Mouse (Mus musculus): ENCODE data around the gene Calm5. TPM values are rescaled to one million over a fixed set of nuclear protein-coding genes. Genes with fewer than 3 reads are reported as not detected.

Gene Calm5
- total RNA-seq, 2 experiments from 2014 or later, result not detected

DNA sequence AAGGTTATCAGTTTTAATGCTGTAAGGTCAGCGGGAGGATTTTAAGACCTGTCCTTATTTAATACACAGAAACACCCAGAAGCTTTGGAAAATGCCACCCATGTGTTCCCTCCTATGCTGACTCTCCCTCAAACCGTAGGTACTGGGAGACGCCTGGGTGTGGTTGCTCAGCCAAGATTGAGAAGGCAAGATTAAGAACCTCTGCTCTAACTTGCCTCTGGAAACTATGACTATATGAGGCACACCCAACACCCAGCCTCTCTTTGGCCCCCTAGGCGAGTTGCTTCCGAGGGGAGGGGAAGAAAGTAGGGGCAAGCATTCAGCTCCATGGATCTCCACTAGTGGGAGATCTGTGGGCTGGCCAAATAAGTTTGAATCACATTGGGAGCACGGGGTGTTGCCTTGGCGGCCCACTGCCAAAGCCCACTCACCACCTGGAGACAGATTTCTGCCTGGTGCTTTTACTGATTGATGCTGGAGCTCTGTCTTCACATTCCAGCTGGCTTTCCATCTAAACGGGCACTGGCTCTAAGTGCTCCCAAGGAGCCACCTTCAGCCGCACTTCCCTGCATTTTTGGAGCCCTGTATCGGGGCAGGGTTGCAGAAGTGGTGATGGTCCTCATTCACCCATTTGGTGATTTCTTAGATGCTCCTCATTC lies 9.1 kb downstream of the Calm5 start:
- intact Hi-C loops (cut with DNase I), result no loop called here
- DNase-seq (ENCODE audit: low spot score), result no peak

GRCm38 (mm10) chr13:3865648-3866354 lies 11.8 kb downstream of the Calm5 start:
- peak; percentile 21 for DNase-seq (ENCODE audit: low spot score)
- intact Hi-C loops (cut with DNase I), result no loop called here

GRCm38 (mm10) chr13:3866355-3867052 lies 12.5 kb downstream of the Calm5 start:
- intact Hi-C loops (cut with DNase I), result no loop called here
- no peak for DNase-seq (ENCODE audit: low spot score)

DNA sequence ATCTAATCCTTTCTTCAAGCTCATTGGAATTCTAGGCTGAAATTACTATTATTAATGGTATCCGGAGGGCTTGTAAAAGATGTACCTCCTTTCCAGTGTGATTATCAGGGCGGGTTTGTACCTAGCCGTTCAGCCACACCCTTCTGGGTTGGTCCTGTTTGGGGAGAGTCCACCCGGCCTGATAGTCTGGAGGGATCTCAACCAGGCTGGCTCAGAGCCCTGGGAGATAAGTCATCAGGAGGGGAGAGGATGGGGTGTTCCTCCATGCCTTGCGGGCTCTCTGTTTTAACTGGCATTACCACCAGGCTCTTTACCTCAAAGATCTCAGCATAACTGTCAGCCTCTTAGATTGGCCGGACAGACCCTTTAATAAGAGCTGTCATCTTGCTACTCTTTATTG lies 13.2 kb downstream of the Calm5 start:
- intact Hi-C loops (cut with DNase I), result no loop called here

GRCm38 (mm10) chr13:3869901-3870300 lies 15.9 kb downstream of the Calm5 start:
- no peak for DNase-seq (ENCODE audit: low spot score)
- intact Hi-C loops (cut with DNase I), result no loop called here

More for the DNA sequence above, 13.2 kb downstream of the Calm5 start:
- DNase-seq (ENCODE audit: low spot score), result no peak

DNA sequence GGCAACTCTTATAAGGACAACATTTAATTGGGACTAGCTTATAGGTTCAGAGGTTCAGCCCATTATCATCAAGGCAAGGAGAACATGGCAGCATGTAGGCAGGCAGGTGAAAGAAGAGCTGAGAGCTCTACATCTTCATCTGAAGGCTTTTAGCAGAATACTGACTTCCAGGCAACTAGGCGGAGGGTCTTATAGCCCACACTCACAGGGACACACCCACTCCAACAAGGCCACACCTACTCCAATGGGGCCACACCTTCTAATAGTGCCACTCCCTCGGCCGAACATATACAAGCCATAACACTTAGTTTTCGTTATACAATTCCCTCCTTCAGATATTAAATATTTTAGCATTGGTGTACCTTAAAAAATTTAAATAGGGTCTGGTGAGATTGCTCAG lies 18.9 kb downstream of the Calm5 start:
- intact Hi-C loops (cut with DNase I), result no loop called here

DNA sequence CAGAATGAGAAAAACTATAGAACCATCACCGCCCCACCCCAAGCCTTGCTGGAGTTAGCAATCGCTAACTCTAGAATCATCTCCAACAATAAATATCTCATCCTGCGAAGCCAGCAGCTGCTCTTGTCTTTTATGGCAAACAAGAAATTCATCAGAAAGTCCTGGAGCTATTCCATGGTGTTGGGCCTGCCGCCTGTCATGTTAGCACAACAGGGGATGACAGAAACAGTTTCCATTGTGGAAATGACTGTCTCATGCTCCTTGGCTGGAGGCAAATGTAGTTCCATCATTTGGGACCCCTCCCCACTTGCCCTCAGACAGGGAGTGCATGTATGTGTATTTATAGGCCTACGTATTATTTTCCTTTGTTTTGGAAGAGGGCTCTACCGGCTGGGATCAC lies 22.5 kb downstream of the Calm5 start:
- intact Hi-C loops (cut with DNase I), result no loop called here
- no peak for DNase-seq (ENCODE audit: low spot score)

More for the DNA sequence above, 18.9 kb downstream of the Calm5 start:
- no peak for DNase-seq (ENCODE audit: low spot score)

- intact Hi-C loops (cut with DNase I), result no loop called here
- no peak for DNase-seq (ENCODE audit: low spot score)
These were observed 23.2 kb downstream of the Calm5 start for GRCm38 (mm10) chr13:3877185-3877584.

- no peak for DNase-seq (ENCODE audit: low spot score)
- intact Hi-C loops (cut with DNase I), result no loop called here
These were observed 23.8 kb downstream of the Calm5 start for GRCm38 (mm10) chr13:3877679-3878220.

- intact Hi-C loops (cut with DNase I), result no loop called here
- no peak for DNase-seq (ENCODE audit: low spot score)
These were observed 32.7 kb downstream of the Calm5 start for GRCm38 (mm10) chr13:3886663-3887062.

- DNase-seq (ENCODE audit: low spot score), result no peak
- intact Hi-C loops (cut with DNase I), result no loop called here
These were observed 35.1 kb downstream of the Calm5 start for GRCm38 (mm10) chr13:3889111-3889510.

DNA sequence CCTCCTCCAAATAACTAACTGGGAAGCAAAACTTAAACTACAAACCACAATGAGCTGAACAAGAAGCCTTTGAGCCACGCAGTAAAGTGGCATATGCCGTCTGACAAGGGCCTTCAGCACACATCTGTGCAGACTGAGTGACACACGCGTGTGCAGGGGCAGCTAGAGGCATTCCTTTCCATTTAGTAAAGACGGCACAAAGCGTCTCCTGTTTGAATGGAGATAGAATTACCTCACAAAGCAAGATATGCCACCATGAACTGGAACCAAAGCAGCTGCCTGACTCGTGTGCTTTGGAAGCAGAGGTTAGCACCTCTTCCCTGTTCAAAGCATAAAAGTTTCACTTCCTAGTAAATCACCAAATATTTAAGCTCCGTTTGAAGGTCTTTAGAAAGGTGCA lies 36.1 kb downstream of the Calm5 start:
- intact Hi-C loops (cut with DNase I), result loop anchor here (5.0 to 10.0 kb wide), 2 partner anchors 163 to 485 kb away; no protein-coding TSS in a partner anchor

DNA sequence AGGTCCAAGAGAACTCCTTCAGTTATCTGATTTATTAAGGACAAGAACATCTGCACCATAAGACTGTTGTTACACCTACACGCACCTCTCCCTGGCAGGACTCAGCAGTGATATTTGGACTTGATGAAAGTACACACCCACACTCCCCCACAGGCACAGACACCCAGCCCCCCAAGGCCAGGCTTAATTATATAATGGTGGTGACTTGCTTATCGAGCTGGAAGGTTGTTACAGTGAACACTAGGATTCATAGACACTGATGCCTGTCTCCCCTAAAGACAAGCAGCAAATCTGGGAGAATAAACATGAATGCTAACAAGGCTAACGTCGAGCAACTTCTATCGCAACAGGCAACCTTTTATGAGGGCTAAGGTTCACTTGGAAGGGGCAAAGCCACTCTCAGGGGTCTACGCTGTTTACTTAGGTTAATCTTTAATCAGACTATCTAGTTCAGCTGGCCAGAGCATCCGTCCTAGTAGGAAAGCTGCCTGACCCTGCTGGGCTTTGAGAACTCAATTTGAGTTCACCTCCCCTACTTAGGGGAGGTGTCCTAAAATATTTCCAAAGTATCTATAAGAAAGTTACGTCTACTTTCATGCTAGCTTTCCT lies 37.6 kb downstream of the Calm5 start:
- DNase-seq (ENCODE audit: low spot score), result no peak
- intact Hi-C loops (cut with DNase I), result loop anchor here (5.0 to 10.0 kb wide), 2 partner anchors 164 to 487 kb away; no protein-coding TSS in a partner anchor

More for the DNA sequence above, 36.1 kb downstream of the Calm5 start:
- DNase-seq (ENCODE audit: low spot score), result no peak

DNA sequence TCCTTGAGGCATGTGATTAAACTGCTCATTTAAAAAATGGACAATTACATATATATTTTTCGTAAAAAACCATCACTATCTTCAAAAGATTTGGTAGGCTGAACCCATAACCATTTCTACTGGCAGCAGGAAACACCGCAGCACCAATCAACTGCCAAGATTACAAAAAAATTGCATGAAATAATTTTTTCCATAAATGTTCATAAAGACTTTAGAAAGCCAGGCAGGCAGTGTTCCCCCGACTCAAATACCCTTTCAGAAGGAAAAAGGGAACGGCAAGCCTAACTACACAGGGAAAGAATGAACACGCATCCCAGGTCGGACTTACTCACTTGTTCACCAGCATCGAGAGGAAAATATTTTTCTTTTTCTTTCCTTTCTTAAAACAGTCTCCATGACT lies 38.6 kb downstream of the Calm5 start:
- no peak for DNase-seq (ENCODE audit: low spot score)
- intact Hi-C loops (cut with DNase I), result loop anchor here (5.0 to 10.0 kb wide), 2 partner anchors 165 to 488 kb away; no protein-coding TSS in a partner anchor

GRCm38 (mm10) chr13:3893126-3893734 lies 39.3 kb downstream of the Calm5 start:
- peak; percentile 81 for DNase-seq (ENCODE audit: low spot score)
- intact Hi-C loops (cut with DNase I), result loop anchor here (5.0 to 10.0 kb wide), 2 partner anchors 166 to 488 kb away; no protein-coding TSS in a partner anchor

GRCm38 (mm10) chr13:3894549-3894948 lies 40.6 kb downstream of the Calm5 start:
- no peak for DNase-seq (ENCODE audit: low spot score)
- intact Hi-C loops (cut with DNase I), result loop anchor here (5.0 to 10.0 kb wide), 2 partner anchors 167 to 490 kb away; no protein-coding TSS in a partner anchor

DNA sequence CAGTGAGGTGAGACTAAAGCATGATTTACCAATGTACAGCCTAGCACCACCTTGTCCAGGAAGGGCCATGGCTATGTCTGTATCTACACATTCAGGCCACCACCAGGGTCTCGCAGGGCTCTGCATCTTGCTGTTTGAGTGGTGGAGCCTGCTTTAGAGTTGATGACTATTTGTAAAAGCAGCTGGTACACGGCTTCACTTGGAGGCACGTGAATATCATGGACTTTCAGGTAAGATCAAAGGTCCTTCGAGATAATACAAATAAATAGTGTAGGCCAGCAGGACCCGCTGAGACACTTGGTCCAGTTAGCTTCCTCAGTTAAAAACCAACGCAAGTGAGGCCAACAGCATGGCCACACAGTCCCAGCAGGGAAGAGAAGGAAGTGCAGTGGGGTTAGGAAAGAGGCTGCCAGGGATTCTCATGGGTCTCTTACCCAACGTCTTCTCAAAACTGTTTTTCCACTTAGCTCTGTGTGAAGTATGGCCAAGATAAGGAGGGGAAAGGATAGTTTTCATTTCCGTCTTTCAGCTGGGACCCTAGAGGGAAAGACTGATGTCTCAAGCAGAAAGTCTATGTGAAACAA lies 41.5 kb downstream of the Calm5 start:
- intact Hi-C loops (cut with DNase I), result loop anchor here (5.0 to 10.0 kb wide), 2 partner anchors 107 to 491 kb away; no protein-coding TSS in a partner anchor
- DNase-seq (ENCODE audit: low spot score), result no peak

DNA sequence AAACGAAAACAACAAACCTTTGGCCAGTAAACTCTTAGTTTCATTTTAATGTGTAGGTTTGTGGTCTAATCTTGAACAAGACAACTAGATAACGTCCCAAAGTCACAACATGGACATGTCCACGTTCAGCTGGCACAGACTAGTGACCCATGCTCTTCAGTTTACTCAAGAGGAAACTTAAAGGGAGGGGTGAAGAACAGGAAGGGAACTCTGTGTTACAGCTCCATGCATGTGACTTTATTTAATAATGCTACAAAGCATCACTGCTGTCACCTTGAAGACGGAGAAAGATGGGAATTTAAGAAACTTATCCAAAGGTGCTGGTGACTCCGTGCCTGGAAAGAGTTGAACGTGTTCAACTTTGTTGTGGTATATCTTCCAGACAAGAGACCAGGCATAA lies 42.1 kb downstream of the Calm5 start:
- intact Hi-C loops (cut with DNase I), result loop anchor here (5.0 to 10.0 kb wide), 2 partner anchors 106 to 491 kb away; no protein-coding TSS in a partner anchor
- DNase-seq (ENCODE audit: low spot score), result no peak

DNA sequence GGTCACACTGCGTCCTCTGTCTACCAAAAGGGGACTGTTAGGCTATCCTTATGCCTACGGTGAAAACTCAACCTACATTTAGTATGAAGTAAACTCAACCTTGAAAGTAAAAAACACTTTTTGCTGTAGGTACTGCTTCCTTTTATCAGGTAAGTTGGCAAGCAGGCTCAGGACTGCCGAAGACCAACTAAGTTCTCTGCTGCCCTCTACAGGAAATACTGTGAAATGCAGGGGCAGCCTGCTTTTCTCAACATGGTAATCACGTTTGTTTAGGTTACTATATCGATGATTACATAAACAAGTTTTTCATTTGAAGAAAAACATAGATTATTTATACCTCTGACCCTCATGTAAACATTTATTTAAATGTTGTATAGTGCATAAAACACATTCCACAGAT lies 42.9 kb downstream of the Calm5 start:
- no peak for DNase-seq (ENCODE audit: low spot score)
- intact Hi-C loops (cut with DNase I), result loop anchor here (1.0 to 10.0 kb wide), 3 partner anchors 105 to 492 kb away; no protein-coding TSS in a partner anchor
